Mouse (Mus musculus) layer of hippocampus, postnatal 10 days (tissue): ENCODE data around the gene Mrps11. TPM values are rescaled to one million over a fixed set of nuclear protein-coding genes. Genes with fewer than 3 reads are reported as not detected.
A peak's percentile ranks its signal among the peaks of the same experiment; 100 is the strongest.

ENCODE experiments used
- DNase-seq, 2 experiments: peaks; one replicate each; pipeline ENCODE4 v3.0.0; 2021; ENCODE audit warnings: low spot score in 2 of 2
- long read RNA-seq: library from polyadenylated mRNA; stranded (forward); transcript quantifications from one replicate; pipeline ENCODE4 v2.0.0, GENCODE M21; 2023
- total RNA-seq, 2 experiments: library from RNA; stranded (reverse); gene quantifications; 2 replicates each; pipeline ENCODE4 v1.2.3; 2021

Gene Mrps11
- total RNA-seq = 10 to 100 TPM; 41.8 to 42.9 TPM
- long read RNA-seq, transcript Mrps11-201 (6 exons, 1,056 nt) = major isoform, 64 of 92 reads
- long read RNA-seq, transcript Mrps11-205 (6 exons, 825 nt) = minor isoform, 7 of 92 reads
- long read RNA-seq, partial matches to known transcripts = 13 of 92 reads
- long read RNA-seq, other reads (novel, unspliced or antisense) = 6 of 92 reads

DNA sequence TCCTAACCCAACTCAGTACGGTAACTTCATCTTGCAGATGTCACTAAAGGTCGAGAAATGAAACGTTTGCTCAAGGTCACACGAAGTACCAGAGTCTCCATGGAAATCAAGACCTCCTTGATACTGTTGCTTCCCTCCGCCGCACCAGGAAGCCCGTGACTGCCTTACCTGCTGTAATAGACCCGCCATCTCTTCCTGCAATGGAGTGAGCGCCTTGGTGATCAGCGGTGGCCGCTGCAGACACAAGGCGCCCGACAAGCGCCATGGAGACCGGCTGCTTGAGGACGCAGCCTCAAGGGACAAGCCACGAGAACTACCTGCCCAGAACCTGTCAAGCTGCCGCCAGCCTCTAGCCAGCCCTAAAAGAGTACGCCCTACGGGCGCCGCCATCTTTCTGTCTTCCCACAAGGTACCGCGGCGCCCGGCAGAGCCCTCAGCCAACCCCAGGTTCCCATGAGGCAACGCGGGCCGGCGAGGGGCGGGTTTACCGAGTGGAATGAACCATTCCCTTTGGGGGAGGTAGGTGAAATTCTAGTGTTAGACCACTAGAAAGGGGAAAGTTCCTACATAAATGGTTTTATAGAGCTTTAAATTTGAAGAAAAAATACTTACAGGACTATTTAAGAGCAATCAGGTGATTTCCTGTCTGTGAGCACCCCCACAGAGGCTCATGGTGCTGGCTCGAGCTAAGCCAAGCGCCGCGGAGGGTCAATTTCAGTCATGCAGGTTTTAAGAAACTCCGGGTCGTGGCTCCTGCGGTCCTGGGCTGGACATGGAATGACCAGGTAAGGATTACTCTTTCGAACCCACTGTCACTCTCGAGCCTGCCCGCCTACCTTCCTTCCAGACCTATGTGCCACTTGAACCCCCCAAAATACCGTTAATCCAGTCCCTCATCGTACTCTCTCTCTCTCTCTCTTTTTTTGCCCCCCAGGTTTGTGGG, at the start of gene Mrps11, which contains the start of gene Mrpl46:
TSS of gene Mrps11 (plus strand) at position 481 of the 943 bp plus-strand sequence.
TSS of gene Mrpl46 (minus strand) at position 893 of the 943 bp plus-strand sequence.
- DNase-seq = peak; percentile 81 to 87

DNA sequence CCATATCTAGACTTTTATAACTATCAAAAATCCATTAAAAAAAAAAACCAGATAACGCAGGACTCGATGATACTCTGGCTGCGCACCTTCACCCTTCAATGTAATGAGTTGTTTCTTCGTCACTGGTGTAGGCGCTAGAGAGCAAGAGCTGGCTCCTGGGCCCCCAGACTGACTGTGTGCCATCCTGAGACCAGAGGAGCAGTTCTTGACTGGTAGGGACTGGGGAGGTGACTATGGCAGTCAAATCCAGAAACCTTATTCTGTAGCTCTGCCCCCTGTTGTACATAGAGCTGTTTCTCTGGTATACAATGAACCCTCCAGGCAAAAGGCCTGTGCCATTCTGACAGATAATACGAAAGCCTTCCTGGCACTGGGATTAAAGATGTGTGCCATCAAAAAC, 45.7 kb upstream of the Mrps11 start:
- no peak for DNase-seq

DNA sequence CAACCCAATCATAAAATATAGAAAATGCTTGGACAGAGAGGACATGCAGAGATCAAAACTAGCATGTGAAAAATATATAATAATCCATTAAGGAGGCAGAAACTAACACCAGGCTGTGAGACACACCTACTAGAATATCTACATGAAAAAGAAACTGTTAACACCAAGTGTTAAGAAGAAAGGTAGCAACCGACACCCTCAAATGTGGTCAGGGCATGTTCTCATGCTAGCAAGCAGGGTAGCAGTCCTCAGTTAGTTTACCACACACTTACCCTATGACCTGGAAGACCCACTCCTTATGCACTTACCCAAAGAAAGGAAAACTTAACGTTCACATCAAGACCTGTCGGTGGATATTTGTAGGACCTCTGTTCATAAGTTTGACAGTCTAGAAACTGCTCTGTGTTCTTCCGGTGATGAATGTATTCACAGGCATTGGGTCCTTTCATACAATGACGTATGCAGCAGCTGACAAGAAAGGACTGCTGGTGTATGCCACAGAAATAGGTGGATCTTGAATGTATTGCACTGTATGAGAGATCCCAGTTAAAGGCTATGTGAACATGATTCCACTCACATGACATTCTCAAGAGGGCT, 45.2 kb upstream of the Mrps11 start, which contains the start of gene Ntrk3:
TSS of gene Ntrk3 (minus strand) at position 399 of the 597 bp plus-strand sequence.
- DNase-seq = no peak

DNA sequence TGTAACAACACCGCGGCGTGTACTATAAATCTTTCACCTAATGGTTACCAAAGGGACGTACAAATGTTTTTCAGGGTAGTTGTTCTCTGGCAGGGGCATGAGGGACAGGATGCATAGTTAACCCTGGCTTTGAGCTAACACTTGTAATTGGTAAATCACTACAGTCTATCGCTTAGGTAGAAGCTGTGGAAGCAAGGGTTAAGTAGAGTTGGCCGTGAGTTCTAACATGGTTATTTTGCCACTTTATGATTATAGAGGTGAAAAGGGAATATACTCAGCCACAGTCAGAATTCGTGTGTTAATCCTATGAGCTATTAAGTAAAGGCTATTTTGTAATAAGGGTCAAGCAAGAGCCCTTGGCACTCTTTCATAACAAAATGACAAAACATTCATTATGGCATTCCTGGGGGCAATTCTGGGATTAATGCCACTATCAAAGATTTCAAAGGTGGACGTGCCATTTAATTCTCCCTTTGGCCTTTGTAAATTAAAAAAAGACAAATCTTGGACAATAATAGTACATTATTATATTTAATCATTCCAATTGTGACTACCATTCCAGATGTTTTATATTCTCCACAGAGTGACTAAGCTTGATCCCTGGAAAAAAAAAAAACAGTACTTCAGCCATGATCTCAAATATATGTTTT, 43.4 kb upstream of the Mrps11 start:
- no peak for DNase-seq

DNA sequence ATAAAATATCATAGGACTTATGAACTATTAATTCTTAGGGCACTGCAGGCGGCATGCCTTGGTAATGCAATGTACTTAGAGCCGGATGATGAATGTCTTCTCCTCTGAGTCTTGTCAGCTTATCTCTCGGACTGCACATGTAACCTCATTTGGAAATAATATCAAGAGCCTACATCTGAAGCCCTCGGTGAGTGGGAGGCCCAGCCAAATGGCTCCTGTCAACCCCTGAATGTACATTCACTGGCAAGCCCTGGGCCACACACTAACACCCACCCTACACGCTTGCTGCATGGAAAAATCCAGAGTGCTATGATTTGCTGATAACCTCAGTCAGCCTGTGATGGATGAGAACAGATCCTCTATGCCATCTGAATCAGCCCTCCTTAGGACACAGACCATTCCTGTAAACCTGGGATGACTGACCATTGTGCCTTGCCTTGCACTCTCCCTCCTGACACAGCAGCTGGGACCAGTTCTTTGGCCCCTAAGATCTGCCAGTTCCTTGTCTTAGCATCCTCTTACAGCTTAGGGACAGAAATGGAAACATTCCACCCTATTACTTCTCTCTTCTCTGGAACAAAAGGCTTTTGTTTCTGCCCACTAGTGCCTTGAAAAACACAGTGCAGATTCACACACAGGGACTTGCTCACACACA, 39.1 kb upstream of the Mrps11 start:
- DNase-seq = no peak

DNA sequence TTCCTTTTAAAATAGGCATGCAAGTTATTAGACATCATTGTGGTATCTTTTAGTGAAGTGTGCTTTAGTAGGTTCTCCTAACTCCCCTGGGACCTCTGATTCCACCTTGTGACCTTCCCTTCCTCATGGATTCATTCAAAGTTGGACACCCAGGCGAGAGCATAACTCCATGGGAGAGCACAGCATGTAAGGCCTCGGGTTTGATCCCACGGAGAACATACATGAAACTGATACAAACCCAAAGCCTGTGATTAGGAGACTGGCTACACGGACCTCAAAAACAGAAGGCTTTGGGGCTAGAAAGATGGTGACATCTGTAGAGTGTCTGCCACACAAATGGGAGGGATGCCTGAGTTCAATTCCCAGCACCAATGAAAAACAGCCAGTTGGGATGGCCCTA, 30.0 kb upstream of the Mrps11 start:
- DNase-seq = no peak

DNA sequence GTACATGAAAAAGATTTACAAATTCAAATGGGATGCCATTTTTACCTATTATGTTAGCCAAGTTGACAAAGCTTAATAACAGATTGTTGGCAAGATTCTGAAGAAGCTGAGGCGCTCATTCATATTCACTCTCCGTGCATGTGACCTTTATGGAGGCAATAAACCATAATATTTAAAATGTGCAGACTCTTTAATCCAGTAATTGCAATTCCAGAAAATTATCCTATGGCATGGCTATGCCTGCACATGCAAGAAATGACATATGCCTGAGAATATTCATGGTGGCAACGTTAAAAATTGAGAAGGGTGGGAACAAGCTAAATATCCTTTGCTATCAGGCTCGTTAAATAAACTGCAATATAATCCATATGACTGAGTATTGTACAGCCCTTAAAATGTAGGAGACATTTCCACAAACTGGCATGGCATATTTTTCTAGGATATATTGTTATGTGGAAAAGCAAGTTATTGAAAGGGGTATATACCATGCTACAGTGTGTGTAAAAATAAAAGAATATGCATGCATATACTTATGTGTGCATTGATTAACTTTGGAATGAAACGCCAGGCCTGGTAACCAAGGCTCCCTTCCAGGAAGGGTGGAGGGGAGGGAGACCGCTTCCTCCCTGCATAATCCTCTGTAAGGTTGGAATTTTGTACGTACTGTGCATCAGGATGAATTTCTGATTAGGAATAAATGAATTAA, 29.0 kb upstream of the Mrps11 start:
- DNase-seq = no peak

DNA sequence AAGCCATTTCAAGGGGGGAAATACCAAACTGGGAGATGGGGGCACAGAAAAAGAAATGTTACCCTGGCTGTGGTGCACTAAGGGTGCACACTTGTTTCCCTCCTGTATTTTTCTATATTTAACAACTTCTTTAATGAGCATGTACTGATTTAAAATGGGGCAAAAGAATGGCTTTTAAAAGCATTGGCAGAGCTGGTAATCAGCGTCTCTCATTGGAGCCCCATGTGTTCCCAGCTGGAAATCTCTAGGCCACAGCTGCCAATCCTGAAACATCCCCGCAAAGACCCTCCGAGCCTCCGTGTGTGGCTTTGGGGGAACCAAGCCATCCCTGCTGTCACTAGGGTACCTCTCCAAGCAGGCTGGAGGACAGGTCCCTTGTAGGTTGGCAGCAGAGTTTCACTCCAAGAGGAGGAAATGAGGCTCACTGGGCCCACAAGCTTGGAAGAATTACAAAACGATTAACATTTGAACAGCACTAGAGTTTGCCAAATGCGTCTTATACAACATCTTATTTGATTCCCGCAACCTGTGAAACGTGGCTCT, 28.4 kb upstream of the Mrps11 start:
- peak; percentile 32 to 44 for DNase-seq

DNA sequence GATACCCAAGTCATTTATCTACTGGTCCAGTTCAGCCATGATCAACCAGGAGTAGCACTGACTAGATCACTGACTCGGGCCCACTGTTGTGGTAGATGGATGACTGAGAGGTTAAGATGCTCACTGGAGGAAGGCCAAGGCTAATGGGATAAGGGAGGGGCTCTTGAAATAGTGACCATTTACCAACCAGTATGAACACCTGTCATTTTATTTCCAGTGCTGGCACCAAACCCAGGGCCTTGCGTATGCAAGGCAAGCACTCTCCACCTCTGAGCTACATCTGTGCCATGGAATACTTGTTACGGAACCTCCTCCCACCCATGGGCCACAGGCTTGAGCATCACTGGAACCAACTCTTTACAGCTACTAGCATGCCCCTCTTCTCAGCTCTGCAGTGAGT, 19.1 kb upstream of the Mrps11 start:
- DNase-seq = no peak

DNA sequence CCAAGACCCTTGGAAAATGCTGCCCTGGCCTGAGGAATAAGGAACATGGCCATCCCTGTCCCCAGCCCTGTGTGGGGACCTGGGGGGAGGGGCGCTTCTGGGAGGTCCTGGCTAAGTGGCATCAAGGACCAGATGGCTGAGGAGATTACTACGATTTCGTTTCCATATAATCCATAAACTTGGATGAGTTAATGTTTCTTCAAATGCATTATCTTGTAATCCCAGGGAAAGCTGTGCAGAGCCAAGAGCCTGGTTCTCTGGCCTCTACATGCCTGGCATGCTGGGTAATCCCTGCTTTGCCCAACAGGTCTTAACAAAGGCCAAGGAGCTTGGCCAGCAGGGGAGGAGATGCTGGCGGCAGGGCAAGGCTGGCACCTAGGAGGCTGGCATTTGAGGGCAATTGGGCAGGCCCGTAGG, 17.7 kb upstream of the Mrps11 start:
- peak in 1 of 2 experiments; percentile 43 for DNase-seq

DNA sequence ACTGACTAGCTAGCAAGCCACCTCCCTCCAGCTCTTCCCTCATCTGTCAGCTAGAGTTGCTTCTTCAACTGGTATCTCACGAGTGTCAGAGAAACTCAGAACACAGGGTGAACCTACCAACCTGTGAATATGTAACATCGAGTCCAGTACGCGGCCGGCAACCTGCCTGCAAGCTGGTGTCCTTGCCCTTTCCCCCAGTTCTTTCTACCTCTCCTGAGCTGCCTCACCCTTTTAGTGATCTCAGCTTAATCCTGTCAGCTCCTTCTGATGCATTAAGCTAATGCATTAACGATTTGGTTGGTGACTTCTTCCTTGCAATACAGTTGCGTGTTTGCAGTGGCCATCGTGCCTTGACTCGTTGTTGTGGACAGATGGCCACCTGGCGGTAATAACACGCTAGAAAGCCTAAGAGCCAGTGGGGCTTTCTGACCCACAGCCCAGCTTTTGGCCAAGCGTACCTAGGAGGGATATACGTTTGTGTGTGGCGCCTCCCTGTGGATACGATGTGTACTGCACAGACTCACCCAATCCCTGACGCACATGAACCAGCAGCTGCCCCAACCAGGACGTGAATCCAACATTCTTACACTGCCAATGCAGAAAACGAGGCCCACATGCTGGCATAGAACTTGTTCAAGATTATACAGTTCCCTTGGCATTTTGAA, 16.8 kb upstream of the Mrps11 start:
- DNase-seq = peak; percentile 97

DNA sequence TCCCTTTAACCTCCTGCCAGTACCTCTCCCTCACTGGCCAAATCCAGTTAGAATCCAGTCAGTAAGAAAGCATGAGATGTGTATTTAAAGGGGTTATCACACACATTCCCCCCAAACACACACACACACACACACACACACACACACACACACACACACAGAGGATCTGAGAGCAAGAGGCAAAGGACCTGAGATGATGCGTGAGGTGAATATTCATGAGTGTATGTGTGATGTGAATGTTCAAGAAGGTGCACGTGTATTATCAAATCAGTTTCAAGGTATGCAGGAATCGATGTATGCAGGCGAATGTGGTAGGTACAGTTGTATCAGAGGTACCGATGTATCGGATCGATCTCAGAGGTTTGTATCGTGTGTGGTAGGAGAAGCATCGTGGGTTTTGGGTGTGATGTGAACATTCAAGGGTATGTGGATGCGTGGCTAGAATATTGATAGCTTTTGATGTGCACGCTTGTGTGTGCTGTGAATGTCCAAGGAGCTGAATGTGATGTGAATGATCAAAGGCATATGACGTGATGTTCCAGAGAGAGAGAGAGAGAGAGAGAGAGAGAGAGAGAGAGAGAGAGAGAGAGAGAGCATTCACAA, 14.9 kb upstream of the Mrps11 start:
- no peak for DNase-seq

DNA sequence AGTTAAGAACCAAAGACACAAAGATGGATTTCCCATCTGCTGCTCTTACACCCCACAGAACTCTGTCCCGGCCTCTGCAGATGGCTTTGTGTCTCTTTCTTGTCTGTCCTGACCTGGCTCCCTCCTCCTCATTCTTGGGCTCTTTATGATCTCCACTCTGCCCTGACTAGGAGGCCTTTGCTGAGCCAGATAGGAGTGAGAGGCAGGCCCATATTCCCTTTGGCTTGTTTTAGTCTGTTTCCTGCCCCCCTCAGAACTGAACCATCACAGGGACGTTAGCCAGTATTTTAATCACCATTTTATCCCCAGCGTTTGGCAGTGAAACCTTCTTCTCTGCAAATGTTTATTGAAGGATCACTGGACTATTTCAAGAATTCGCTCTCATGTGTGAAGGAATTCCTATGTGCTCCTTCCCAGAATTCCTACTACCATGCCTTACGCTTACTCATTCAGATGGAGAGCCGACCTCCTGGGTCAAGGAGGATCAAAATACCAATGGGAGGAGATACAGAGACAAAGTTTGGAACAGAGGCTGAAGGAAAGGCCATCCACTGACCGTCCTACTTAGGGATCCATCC, 13.8 kb upstream of the Mrps11 start:
- DNase-seq = no peak

DNA sequence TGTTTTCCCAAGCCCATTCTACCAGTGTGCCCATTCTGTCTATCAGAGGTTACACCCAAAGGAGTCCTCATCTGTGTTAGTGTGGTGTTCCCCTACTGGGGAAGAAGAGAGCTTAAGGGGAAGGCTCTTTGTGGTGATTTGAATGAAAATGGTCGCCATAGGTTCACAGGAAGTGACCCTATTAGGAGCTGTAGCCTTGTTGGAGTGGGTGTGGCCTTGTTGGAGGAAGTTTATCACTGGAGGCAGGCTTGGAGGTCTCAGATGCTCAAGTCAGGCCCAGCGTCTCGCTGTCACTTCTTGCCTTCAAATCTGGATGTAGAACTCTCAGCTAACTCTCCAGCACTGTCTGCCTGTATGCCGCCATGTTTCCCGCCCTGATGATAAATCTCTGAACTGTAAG, 12.0 kb upstream of the Mrps11 start:
- no peak for DNase-seq

DNA sequence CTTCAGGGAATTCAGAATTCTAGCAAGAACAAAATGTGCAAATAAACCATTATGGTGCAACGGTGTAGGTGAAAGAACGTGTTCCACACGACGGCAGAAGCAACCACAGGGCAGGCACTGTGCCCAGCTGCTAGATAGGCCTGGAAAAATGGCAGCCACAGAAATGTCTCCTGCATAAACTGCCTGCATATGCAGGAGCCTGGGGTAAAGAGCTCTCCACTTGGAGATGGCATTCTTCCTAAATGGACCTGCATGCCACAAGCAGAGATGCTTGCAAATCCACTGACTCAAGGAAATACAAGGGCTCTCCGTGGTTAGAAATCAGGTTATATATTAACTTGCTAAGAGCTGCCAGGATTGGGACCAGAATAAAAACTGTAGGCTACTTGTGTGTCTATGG, 4.2 kb upstream of the Mrps11 start:
- no peak for DNase-seq

DNA sequence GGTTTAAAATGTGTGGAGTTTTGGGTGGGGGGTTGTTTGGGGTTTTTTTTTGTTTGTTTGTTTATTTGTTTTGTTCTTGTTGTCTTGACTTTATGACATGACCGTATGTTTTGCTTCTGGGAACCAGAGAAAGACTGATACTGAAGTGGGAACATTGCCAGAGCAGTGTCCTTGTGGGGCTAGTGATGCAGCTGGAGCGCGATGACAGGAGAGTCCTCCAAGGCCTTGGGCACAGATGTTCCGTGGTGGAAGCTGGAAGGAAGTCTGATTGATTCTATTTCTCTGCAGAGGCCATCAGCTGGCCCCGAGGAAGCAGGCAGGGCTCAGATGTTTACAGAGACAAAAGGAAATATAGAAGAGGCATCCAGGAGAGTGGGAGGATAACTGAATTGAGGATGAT, 3.0 kb downstream of the Mrps11 start:
- DNase-seq = no peak

DNA sequence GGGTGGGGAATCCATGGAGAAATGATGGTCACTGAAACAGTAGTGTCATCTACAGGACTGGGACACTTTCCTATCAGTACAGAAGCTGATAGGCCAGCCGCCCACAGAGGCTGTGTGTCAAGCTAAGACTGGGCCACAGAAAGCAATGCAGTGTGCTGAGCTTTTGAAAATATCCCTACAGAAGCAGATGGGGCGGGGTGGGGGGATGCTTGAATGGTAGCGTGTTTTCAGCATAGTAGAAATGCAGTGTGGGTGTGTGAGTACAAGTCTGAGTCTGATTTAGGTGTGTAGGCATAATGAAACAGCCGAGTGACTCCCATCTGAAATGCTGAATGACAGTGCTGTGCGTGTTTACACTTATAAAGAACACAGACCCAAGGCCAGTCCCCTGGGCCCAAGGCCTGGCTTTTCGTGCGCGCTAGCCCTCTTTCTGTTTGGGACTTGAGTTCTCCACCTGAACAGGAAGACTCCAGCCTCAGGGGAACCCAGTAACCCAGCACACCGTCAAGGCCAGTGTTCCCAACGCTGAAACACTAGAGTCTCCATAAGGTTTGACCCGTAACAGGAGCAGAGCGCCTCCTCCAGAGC, 5.0 kb downstream of the Mrps11 start:
- no peak for DNase-seq
